Mouse (Mus musculus) spleen, adult 2 months (tissue): Measurements from ENCODE around the gene Mkrn2os. TPM values are rescaled to one million over a fixed set of nuclear protein-coding genes. Genes with fewer than 3 reads are reported as not detected.

Experiments used
- DNase-seq, 2 experiments: peaks; one replicate each; pipeline versions ENCODE4 v3.0.0 to v3.0.0-alpha.2; 2012 to 2021; ENCODE audit warnings: low spot score in 2 of 2, low read depth in 1 of 2
- H3K27ac ChIP-seq: fragments of 200-500 bp; 2 replicates; pipeline ENCODE4 v1.5.1; 2012; ENCODE audit warnings: low read length, inconsistent platforms; ENCODE audit not compliant: insufficient read depth
- H3K27me3 ChIP-seq: fragments of 200-500 bp; 2 replicates; pipeline ENCODE4 v1.6.1; 2012; ENCODE audit warnings: mild to moderate bottlenecking, moderate library complexity, low read length, inconsistent platforms; ENCODE audit not compliant: control insufficient read depth, insufficient read depth
- H3K36me3 ChIP-seq: fragments of 200-500 bp; 2 replicates; pipeline ENCODE4 v1.6.1; 2012; ENCODE audit warnings: mild to moderate bottlenecking, low read length, inconsistent platforms; ENCODE audit not compliant: control insufficient read depth, insufficient read depth
- H3K4me1 ChIP-seq: fragments of 200-500 bp; 2 replicates; pipeline ENCODE4 v1.6.1; 2011; ENCODE audit warnings: inconsistent platforms; ENCODE audit not compliant: control insufficient read depth, insufficient read depth, insufficient read length
- H3K4me3 ChIP-seq: fragments of 200-500 bp; 2 replicates; pipeline ENCODE4 v1.5.1; 2011; ENCODE audit warnings: mild to moderate bottlenecking, inconsistent platforms; ENCODE audit not compliant: insufficient read depth, insufficient read length; ENCODE audit errors: extremely low read depth
- CTCF ChIP-seq: fragments of 200-500 bp; IDR thresholded peaks from 2 replicates; pipeline ENCODE4 v1.5.1; 2011; ENCODE audit warnings: mild to moderate bottlenecking, inconsistent platforms; ENCODE audit not compliant: insufficient read depth, insufficient read length, insufficient replicate concordance; ENCODE audit errors: extremely low read depth
- POLR2A ChIP-seq: fragments of 200-500 bp; IDR thresholded peaks from 2 replicates; pipeline ENCODE4 v1.6.1; 2011; ENCODE audit warnings: low read depth, low read length, inconsistent platforms
- WGBS: fragments of 180-500 bp; shearing (Covaris S2); methylation state at CpG from one replicate; pipeline ENCODE4 v1.1.7; 2018; 5-methylcytosine and 5-hydroxymethylcytosine counted together
- polyA plus RNA-seq: library from polyadenylated mRNA; depleted of rRNA; stranded (reverse); fragments of >200 nt; gene quantifications from 2 replicates; pipeline ENCODE4 v1.2.3, GENCODE M21; 2012

Gene Mkrn2os
- polyA plus RNA-seq, 1 experiment = 0.09 TPM

DNA sequence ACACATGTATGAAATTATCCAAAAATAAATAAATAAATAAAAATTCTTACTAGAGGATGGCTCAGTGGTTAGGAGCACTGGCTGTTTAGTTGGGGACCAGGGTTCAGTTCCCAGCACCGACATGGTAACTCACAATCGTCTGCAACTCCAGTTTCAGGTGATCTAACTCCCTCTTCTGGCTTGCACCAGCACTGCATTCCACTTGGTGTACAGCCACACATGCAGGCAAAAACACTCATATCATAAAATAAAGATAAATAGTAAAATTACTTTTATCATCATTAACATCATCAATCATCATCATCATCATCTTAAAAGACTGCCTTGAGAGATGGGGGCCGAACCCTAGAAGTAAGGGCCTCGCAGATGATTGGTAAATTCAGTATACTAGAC is 8.9 kb upstream of the Mkrn2os start:
- H3K27ac ChIP-seq = no peak overlapping the region
- H3K27me3 ChIP-seq = no peaks in the 10 kb centered on the region
- H3K36me3 ChIP-seq = 0 out of 2 replicates have a peak, but pooled peaks cover 1% of the 10 kb centered on the region
- no peak overlapping the region for H3K4me3 ChIP-seq
- DNase-seq = no peak
- TF ChIP-seq POLR2A (no peak), CTCF (no peak)
- 67% methylated on average over 4 of the region's 4 CpGs for WGBS
- H3K4me1 ChIP-seq = peaks cover 5% of the 10 kb centered on the region; the same call in 1 of the 2 replicates

DNA sequence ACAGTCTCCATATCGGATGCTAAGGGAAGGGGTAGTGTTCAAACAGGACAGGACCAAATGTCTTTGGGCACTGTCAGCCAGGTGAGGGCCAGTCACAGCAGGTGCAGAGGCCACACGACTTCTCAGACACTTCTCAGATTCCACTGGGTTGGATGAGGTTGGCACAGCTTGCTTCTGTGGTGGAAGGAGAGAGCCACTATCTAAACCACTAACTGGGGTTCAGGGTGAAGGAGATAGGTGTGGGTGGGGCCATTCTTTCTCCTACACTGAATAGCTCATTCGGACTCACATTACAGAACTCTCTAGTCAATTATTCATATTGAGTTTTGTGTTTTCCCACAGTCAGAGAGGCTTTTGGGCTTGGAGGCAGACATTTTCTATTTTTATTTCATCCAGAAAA is 3.3 kb upstream of the Mkrn2os start:
- WGBS = 75% methylated on average over 3 of the region's 3 CpGs
- Histone ChIP-seq H3K27me3 (no peaks in the 10 kb centered on the region), H3K4me3 (no peak overlapping the region), H3K36me3 (no peaks in the 10 kb centered on the region), H3K27ac (no peak overlapping the region), H3K4me1 (no peaks in the 10 kb centered on the region; the same call in 1 of the 2 replicates)
- no peak for DNase-seq
- TF ChIP-seq CTCF (no peak), POLR2A (no peak)

DNA sequence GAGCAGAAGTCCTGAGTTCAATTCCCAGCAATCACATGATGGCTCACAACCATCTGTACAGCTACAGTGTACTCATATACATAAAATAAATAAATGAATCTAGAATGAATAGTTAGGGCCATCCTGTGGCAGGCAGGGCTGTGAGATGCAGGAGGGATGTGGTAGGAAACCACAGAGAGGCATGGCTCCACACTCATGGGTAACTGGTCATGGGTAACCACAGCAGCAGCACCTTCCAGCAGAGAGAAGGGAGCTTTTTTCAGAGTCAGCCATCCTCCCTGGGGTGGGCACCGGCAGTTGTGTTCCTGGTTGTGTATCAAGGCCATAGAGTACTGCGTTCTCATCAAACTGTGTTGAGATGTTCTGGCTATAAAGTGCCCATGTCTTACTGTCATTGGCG is 2.1 kb upstream of the Mkrn2os start:
- WGBS = 9% methylated on average over 3 of the region's 3 CpGs
- Histone ChIP-seq H3K36me3 (no peaks in the 10 kb centered on the region), H3K27me3 (no peaks in the 10 kb centered on the region), H3K4me1 (no peaks in the 10 kb centered on the region; the same call in 1 of the 2 replicates), H3K27ac (no peak overlapping the region), H3K4me3 (no peak overlapping the region)
- no peak for DNase-seq
- TF ChIP-seq CTCF (no peak), POLR2A (no peak)

DNA sequence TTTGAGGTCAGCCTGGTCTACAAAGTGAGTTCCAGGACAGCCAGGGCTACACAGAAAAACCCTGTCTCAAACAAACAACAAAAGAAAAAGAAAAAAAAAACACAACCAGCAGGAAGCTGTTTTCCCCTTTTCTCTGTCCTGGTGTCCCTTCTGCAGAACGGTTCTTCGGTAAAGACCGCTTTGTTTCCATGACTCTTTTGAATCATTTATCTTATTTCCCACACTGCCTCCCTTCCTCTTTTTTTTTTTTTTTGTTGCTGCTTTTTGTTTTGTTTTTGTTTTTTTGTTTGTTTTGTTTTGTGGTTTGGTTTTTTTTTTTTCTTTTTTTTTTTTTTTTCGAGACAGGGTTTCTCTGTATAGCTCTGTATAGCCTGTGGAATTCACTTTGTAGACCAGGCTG is 876 bp upstream of the Mkrn2os start:
- no peaks in the 10 kb centered on the region; the same call in 1 of the 2 replicates for H3K4me1 ChIP-seq
- no peak overlapping the region for H3K27ac ChIP-seq
- H3K4me3 ChIP-seq = no peak overlapping the region
- no peak for TF ChIP-seq CTCF
- no peak for TF ChIP-seq POLR2A
- DNase-seq = no peak
- no peaks in the 10 kb centered on the region for H3K27me3 ChIP-seq
- H3K36me3 ChIP-seq = no peaks in the 10 kb centered on the region
- 65% methylated on average over 4 of the region's 4 CpGs for WGBS

DNA sequence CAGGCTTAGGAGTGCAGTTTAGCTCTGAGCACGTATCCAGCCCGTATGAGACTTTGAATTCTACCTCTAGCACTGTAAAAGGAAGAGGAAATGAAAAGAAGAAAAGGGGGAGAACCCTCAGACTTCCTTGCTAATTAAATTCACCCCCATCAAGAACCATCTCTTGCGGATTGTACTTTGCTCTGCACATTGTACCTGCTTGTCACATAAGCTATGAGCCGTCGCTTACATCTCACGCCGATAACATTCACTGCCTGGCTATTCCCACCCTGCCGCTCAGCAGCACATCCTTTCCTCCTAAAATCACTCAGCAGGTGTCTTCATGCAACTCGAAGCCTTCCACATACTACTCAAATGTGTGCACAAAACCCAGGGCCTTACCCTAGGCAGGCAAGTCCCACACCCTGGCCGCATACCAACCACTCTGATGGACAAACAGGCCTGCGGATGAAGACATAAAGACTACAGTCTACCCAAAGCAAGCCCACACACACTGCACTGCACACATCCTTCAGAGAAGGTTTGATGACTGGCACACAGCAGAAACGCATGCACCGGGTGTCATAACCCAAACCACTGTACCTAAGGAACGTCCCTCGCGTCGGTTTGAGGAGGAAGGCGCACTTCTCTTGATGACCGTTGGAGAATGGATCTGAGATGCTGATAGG is 550 bp downstream of the Mkrn2os start:
- H3K27me3 ChIP-seq = no peaks in the 10 kb centered on the region
- no peaks in the 10 kb centered on the region for H3K36me3 ChIP-seq
- no peak overlapping the region for H3K27ac ChIP-seq
- no peak for DNase-seq
- no peak overlapping the region for H3K4me3 ChIP-seq
- WGBS = 88% methylated on average over 19 of the region's 19 CpGs
- no peak for TF ChIP-seq CTCF
- TF ChIP-seq POLR2A = no peak
- H3K4me1 ChIP-seq = no peaks in the 10 kb centered on the region; the same call in 1 of the 2 replicates

DNA sequence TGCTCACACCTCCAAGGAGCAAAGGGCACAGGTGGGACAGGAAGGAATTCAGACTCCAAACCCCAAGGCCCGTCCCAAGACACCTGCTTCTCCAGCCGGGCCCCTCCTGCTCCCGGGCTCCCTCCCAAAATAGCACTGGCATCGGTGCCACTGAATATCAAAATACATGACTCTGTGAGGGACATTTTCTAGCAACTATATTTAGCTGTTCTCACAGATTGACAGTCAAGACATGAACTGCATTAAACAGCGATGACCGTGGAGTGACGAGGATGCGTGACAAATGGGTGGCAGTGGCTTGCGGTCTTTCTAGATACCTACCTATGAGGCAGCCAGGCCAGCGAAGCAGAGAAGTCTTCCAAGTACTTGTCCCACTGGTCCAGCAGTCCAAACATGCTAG is 6.1 kb downstream of the Mkrn2os start:
- Histone ChIP-seq H3K27ac (no peak overlapping the region), H3K4me1 (peaks cover 5% of the 10 kb centered on the region; the same call in 1 of the 2 replicates), H3K27me3 (no peaks in the 10 kb centered on the region), H3K4me3 (no peak overlapping the region), H3K36me3 (no peaks in the 10 kb centered on the region)
- DNase-seq = no peak
- TF ChIP-seq POLR2A (no peak), CTCF (no peak)
- WGBS = 87% methylated on average over 10 of the region's 10 CpGs

DNA sequence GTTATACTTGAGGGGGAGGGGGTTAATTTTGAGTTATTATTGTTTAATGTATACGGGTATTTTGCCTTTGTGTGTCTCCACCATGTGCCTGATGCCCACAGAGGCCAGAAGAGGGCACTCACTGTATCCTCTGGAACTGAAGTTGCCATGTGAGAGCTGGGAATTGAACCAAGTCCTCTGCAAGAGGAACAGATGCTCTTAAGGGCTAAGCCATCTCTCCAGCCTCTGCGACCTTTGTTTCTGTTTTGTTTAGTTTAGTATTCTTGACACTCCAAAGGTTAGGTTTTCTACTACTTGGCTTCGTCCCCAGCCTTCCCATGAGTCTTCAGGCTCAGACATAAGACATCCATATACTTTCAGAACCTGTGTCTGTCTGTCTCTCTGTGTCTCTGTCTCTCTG is 8.2 kb downstream of the Mkrn2os start:
- peaks cover 5% of the 10 kb centered on the region; the same call in 1 of the 2 replicates for H3K4me1 ChIP-seq
- no peak for DNase-seq
- H3K36me3 ChIP-seq = no peaks in the 10 kb centered on the region
- no peaks in the 10 kb centered on the region for H3K27me3 ChIP-seq
- H3K27ac ChIP-seq = no peak overlapping the region
- no peak overlapping the region for H3K4me3 ChIP-seq
- no peak for TF ChIP-seq CTCF
- TF ChIP-seq POLR2A = no peak
- 58% methylated on average over 3 of the region's 3 CpGs for WGBS
